ENCODE assay signal across 10 mouse cellular contexts in genomic region chr4:131968873-131969272, GRCm38 (mm10). TPM values are rescaled to one million over a fixed set of nuclear protein-coding genes. Genes with fewer than 3 reads are reported as not detected.
A peak's percentile ranks its signal among the peaks of the same experiment; 100 is the strongest.
DNase-seq lines count a peak whose midpoint lies in the region; ATAC-seq and TF ChIP-seq lines count a peak whose summit lies in the region.
"Had no signal": no experiment of that assay in that cellular context is flagged by ENCODE, and none has a peak within 500 bp of the region (broad histone marks: within the 10 kb centered on the region; RNA-seq: fewer than 3 reads in every experiment).

No protein-coding gene starts in this region.

- no peak overlapping the region for H3K27ac ChIP-seq in liver, postnatal 0 days (ENCODE audit: low read depth)
- no peak overlapping the region for H3K27ac ChIP-seq in liver, embryonic 12.5 days

- H3K9me3 ChIP-seq in liver, postnatal 0 days (ENCODE audit: low read length) = no peaks in the 10 kb centered on the region
- H3K9me3 ChIP-seq in liver, embryonic 12.5 days (replicated peaks) = no peaks in the 10 kb centered on the region

- H3K27me3 ChIP-seq in liver, postnatal 0 days (ENCODE audit: insufficient read depth, low read length) = no peaks in the 10 kb centered on the region
- no peaks in the 10 kb centered on the region for H3K27me3 ChIP-seq in liver, embryonic 12.5 days (replicated peaks)

- peaks cover 84% of the 10 kb centered on the region for H3K36me3 ChIP-seq in liver, postnatal 0 days (replicated peaks; ENCODE audit: insufficient read depth, low read length)
- H3K36me3 ChIP-seq in liver, embryonic 12.5 days = peaks cover 100% of the 10 kb centered on the region

- 97% methylated on average over 2 of the region's 2 CpGs for WGBS in liver, postnatal 0 days (ENCODE audit: insufficient replicate concordance)
- WGBS in liver, embryonic 12.5 days (ENCODE audit: insufficient replicate concordance) = 88% methylated on average over 2 of the region's 2 CpGs

- TF ChIP-seq EP300 in liver, postnatal 0 days (IDR thresholded peaks at IDR 0.05; ENCODE audit: low read depth) = no peak

- H3K4me2 ChIP-seq in liver, postnatal 0 days (ENCODE audit: low read depth, low read length) = no peak overlapping the region
- H3K4me2 ChIP-seq in liver, embryonic 12.5 days = no peak overlapping the region
- H3K4me2 ChIP-seq: midbrain, embryonic 11.5 days had no signal

- TF ChIP-seq CTCF in liver, postnatal 0 days (IDR thresholded peaks at IDR 0.05; ENCODE audit: low read depth) = peak; percentile 31; the same call in 1 of the 2 replicates

- DNase-seq in gastrocnemius, postnatal 10 days = peak; percentile 11
- no peak for DNase-seq in gastrocnemius, postnatal 25 days
- no peak for DNase-seq in liver, postnatal 0 days
- peak; percentile 21 for DNase-seq in brain, adult 2 months (ENCODE audit: low read depth, low spot score)
- DNase-seq in lung, postnatal 10 days = peak; percentile 47
- DNase-seq in spleen, postnatal 10 days (ENCODE audit: low spot score in 2 of 2) = no peak
- no peak for DNase-seq in layer of hippocampus, postnatal 36 days

- H3K4me1 ChIP-seq in liver, postnatal 0 days (ENCODE audit: insufficient read depth) = no peaks in the 10 kb centered on the region
- H3K4me1 ChIP-seq in liver, embryonic 12.5 days = no peaks in the 10 kb centered on the region

- H3K4me3 ChIP-seq in liver, postnatal 0 days (ENCODE audit: low read depth, low read length) = no peak overlapping the region
- H3K4me3 ChIP-seq in liver, embryonic 12.5 days = no peak overlapping the region
- H3K4me3 ChIP-seq: erythroblast, embryonic 14.5 days had no signal

- ATAC-seq in liver, postnatal 0 days = no peak
- no peak for ATAC-seq in liver, embryonic 12.5 days

- H3K9ac ChIP-seq in liver, postnatal 0 days (replicated peaks) = no peak overlapping the region
- no peak overlapping the region for H3K9ac ChIP-seq in liver, embryonic 12.5 days

RNA-seq across cellular contexts. Expression of gene Tmem200b, which starts 47.3 kb away (rescaled TPM):
- 1 to 10 TPM; 6.3 to 7.1 TPM for total RNA-seq in gastrocnemius, postnatal 10 days (2021)
- total RNA-seq in gastrocnemius, postnatal 25 days (2021) = 1 to 10 TPM; 2.7 to 3.0 TPM
- polyA plus RNA-seq in liver, postnatal 0 days (2015; fragmentation: Nextera tagmentation; extraction: Ambion mirVana) = 0.18 and 0.31 TPM in 2 replicates
- 0.81 and 1.3 TPM in 2 replicates for polyA plus RNA-seq in liver, embryonic 12.5 days (2016; fragmentation: Nextera tagmentation; extraction: Ambion mirVana)
- total RNA-seq in layer of hippocampus, postnatal 36 days (2021) = 1 to 10 TPM; 1.1 to 2.6 TPM
- polyA plus RNA-seq: erythroblast, embryonic 14.5 days had no signal

Comparison
In these comparisons a context has a peak if more than half of its experiments do, and no peak if none do; other contexts are left out.
1. DNase-seq: peak in gastrocnemius, postnatal 10 days (single experiment), brain, adult 2 months (single experiment) and lung, postnatal 10 days (single experiment); none in gastrocnemius, postnatal 25 days (single experiment), liver, postnatal 0 days (single experiment), spleen, postnatal 10 days (0 of 2) and layer of hippocampus, postnatal 36 days (0 of 2).